Mouse (Mus musculus) adrenal gland, adult 18-20 months (tissue): ENCODE data around the gene Cep85l. TPM values are rescaled to one million over a fixed set of nuclear protein-coding genes. Genes with fewer than 3 reads are reported as not detected.

Source experiments
- DNase-seq, 2 experiments: peaks; one replicate each; pipeline ENCODE4 v3.0.0; 2021 to 2022; ENCODE audit warnings: low spot score in 2 of 2
- long read RNA-seq, 2 experiments: library from polyadenylated mRNA; stranded (forward); transcript quantifications; one replicate each; pipeline ENCODE4 v2.0.0; 2021
- total RNA-seq, 2 experiments: library from RNA; stranded (reverse); gene quantifications; 1 replicate in 1 of 2; 2 replicates in 1 of 2; pipeline ENCODE4 v1.2.3; 2021

Cep85l gene
- 1 to 10 TPM; 8.2 to 8.6 TPM for total RNA-seq
- long read RNA-seq, experiment 1, partial matches to known transcripts, result 1 of 1 reads
- long read RNA-seq, experiment 1, other reads (novel, unspliced or antisense), result 0 of 1 reads
- long read RNA-seq, experiment 2, partial matches to known transcripts, result 6 of 6 reads
- long read RNA-seq, experiment 2, other reads (novel, unspliced or antisense), result 0 of 6 reads

DNA sequence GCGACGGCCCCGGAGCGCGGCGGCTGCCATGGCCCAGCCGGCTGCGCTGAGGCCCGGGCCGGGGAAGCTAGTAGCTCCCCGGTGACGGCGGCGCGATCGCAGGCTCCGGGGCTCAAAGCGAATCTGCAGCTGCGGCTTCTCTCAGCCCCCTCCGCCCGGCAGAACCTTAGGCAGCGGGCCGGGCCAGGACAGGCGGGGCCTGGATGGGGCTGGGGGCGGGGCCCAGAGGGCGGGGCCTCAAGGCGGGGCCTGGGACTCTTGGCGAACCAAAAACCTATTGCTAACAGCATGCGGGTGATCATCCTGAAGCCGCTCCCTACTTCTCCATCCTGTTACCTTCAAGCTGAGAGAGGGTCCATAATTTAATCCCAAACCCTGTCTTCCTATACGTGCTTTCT, at the start of gene Cep85l:
TSS of gene Cep85l (minus strand) at position 239 of the 398 bp plus-strand sequence.
- DNase-seq, result peak; percentile 85 to 88

- no peak for DNase-seq
Observed at GRCm38 (mm10) chr10:53428695-53429447, 49.1 kb upstream of the Cep85l start.

DNA sequence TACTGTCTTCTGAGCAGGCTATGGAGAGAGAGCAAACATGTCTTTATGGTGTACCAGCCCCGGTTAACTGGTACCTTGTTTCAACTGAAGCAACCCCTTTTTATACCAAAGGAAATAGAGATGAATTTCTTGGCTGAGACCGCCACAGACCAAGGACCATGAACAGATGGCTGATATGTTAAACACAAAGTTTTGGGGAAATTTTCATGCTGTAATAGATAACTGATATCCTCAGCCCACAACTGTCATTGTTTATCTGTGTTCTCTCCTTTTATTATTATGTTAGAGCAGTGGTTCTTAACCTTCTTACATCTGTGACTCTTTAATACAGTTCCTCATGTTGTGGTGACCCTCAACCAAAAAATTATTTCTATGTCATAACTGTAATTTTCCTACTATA, 46.8 kb upstream of the Cep85l start:
- no peak for DNase-seq

DNA sequence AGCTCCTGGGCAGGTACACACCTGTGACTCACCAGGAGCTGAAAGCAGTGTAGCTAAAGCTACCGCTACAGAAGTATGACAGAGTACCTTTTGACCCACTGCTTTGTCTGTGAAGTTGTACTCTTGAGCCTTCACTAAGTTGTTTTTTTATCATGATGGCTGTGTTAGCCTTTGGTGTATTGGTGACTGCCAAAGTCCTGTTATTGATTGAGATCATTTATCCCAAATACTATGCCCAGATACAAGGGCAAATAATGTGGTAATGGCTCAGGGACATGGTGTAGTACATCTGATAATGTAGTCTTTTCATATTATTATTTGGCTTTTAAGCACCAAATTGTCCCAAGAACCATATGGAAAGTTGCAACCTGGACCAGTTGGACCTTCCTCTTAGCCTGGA, 43.3 kb upstream of the Cep85l start:
- no peak for DNase-seq

GRCm38 (mm10) chr10:53422206-53422605, 42.5 kb upstream of the Cep85l start:
- DNase-seq, result no peak

GRCm38 (mm10) chr10:53421613-53422012, 41.9 kb upstream of the Cep85l start:
- DNase-seq, result no peak

DNA sequence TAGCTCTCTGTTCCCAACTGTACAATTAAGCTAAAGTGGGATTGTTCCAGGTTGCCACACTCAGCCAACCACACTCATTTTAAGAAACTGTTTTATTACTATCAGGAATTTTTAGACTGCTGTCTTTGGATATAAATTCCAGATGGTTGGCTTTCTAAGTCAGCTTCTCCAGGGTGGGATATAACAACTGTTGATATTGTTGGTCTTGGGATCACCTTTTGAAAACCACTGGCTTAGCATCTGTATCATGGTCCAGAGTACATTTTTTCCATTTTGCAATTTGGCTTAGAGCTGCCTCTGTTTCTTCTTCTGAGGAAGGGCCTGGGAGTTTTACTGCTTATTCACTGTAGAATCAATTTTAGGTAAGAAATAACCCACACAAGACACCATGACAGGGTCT, 40.3 kb upstream of the Cep85l start:
- DNase-seq, result no peak

GRCm38 (mm10) chr10:53419139-53419935, 39.6 kb upstream of the Cep85l start:
- DNase-seq, result no peak

DNA sequence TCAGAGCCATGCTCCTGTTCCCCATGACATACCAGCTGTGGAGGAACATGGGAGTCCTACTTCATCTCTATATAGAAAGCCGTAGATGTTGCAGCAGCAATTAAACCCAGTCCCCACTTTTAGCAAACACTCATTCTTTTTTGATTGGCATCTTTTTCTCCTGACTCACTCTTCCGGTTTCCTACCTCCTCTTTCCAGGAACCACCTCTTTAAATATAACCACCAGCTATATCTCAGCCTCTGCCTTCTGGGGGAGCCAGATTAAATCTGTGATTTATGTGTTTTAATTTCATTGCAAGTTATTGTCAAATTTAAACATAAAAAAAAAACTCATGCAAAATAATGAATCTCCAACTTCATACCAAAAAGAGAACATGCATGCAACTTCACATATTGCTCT, 37.3 kb upstream of the Cep85l start:
- no peak for DNase-seq

- no peak for DNase-seq
Observed at GRCm38 (mm10) chr10:53416152-53416712, 36.5 kb upstream of the Cep85l start.

DNA sequence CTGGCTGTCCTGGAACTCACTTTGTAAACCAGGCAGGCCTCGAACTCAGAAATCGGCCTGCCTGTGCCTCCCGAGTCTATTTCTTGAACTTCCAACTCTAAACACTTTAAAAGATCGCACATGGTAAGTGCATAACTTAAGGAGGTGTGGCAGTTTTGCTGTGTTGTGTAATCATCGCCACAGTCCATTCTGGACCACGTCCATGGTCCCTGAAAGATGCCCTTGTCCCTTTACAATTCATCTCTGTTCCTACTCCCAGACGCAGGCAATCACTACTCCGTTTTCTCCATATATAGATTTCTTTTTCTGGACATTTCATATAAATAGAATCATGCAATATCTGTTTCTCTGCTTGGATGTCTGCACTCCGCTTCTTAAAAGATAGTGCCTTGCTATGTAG, 35.5 kb upstream of the Cep85l start:
- no peak for DNase-seq

- no peak for DNase-seq
Observed at GRCm38 (mm10) chr10:53414092-53415085, 34.6 kb upstream of the Cep85l start.

GRCm38 (mm10) chr10:53412936-53413335, 33.2 kb upstream of the Cep85l start:
- DNase-seq, result no peak

GRCm38 (mm10) chr10:53412165-53412564, 32.4 kb upstream of the Cep85l start:
- no peak for DNase-seq

DNA sequence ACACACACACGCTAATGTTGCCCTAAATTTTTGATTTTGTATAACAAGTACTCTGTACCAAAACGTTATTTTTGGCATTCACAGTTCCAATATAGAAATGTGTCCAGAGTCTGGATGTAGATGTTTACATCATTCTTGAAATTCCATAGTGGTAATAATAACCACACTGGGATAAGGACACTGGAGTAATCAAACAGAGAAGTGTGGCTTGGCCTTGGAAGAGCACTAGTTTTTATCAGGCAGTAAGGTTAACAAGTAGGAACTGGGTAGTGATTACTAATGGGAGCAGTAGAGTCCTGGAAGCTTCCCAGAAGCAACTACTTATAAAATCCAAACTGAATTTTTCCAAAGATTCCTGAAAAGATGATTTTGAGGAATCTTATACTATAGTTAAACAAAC, 31.1 kb upstream of the Cep85l start:
- DNase-seq, result no peak

DNA sequence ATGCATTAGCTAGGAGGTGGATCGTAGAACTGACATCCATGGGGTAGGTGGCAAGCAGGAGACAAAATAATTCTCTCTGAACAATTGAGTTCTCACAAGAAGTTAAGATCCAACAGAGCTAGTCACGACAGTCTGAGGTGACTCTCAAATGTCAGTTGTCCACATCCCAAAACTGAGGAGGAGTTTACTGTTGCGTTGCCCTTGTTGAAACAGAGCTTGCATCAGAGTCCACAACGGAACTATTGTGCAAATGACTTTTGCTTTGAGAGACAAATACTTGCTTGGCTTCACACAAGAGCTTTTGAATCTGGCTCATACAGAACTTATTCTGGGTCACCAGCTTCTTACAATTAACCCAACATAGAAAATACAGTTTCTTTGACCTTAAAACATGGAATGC, 27.7 kb upstream of the Cep85l start:
- DNase-seq, result no peak

GRCm38 (mm10) chr10:53406845-53407244, 27.1 kb upstream of the Cep85l start:
- no peak for DNase-seq

DNA sequence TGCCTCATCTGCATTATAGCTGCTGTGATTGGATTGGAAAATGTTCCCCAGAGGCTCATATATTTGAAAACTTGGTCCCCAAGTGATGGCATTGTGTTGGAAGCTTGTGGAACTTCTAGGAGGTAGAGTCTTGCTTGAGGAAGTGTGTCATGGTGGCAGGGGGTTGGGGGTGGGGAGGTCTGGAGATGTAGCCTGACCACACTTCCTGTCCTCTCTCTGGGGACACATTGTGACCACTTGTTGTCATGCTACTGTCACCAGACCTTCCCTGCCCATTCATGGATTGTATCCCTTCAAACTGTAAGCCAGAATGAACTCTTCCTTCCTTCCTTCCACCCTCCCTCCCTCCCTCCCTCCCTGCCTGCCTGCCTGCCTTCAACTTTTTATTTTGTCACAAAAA, 22.5 kb upstream of the Cep85l start:
- DNase-seq, result no peak

DNA sequence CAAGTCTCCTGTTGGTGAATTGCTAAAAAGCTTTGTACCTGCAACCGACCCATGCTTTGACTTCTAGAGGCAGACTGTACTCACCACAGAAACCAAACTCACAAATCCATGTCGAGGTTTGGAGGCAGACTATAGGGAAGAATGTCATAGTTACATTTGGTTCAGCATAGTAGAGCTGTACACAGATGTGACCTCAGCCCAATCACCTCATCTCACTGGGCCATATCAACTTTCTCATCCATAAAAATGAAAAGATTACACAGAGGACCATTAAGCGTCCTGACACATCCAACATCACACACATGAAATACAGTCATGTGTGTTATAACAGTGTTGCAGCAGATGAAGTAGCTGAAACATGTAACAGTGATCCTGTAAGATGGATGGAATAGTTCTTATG, 19.3 kb upstream of the Cep85l start:
- no peak for DNase-seq

GRCm38 (mm10) chr10:53398540-53398902, 18.8 kb upstream of the Cep85l start:
- DNase-seq, result no peak
